20 mouse cellular contexts compared by ENCODE assay signal in the genomic region with DNA sequence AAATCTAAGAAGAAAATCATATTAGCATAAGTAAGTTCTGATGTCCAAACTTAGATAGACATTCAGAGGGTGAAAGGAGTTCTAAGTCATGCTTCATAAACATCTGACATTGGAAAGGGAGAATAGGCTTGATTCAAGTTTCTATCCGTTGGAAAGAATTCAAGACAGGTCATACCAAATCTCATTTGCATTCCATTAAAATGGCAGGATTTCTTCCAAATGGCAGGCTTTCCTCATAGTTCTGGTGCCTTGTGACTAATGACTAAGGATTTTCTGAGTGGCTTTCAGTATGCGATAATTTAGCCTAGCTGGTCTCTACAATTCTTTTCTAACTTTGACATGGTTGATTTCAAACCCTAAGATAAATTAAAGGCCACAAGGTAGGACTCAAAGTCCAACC.
DNase-seq lines count a peak whose midpoint lies in the region; ATAC-seq and TF ChIP-seq lines count a peak whose summit lies in the region.
"Had no signal": no experiment of that assay in that cellular context is flagged by ENCODE, and none has a peak within 500 bp of the region (broad histone marks: within the 10 kb centered on the region; RNA-seq: fewer than 3 reads in every experiment).

No protein-coding gene starts in this region.

- no peaks in the 10 kb centered on the region for H3K36me3 ChIP-seq in forebrain, embryonic 16.5 days (ENCODE audit: control insufficient read depth, insufficient read depth)
- no peaks in the 10 kb centered on the region for H3K36me3 ChIP-seq in forebrain, embryonic 12.5 days (replicated peaks)
- H3K36me3 ChIP-seq in heart, embryonic 10.5 days, result no peaks in the 10 kb centered on the region
- no peaks in the 10 kb centered on the region for H3K36me3 ChIP-seq in intestine, postnatal 0 days (ENCODE audit: control insufficient read depth, insufficient read depth)
- H3K36me3 ChIP-seq: embryonic facial prominence, embryonic 15.5 days; heart, embryonic 15.5 days; hindbrain, embryonic 13.5 days had no signal

- no peak overlapping the region for H3K4me2 ChIP-seq in forebrain, embryonic 16.5 days (ENCODE audit: low read length)
- no peak overlapping the region for H3K4me2 ChIP-seq in forebrain, embryonic 12.5 days
- no peak overlapping the region for H3K4me2 ChIP-seq in intestine, postnatal 0 days (replicated peaks; ENCODE audit: low read depth)
- H3K4me2 ChIP-seq: embryonic facial prominence, embryonic 15.5 days; heart, embryonic 15.5 days; hindbrain, embryonic 13.5 days had no signal

- peak; percentile 36; the same call in 1 of the 2 replicates for ATAC-seq in forebrain, embryonic 16.5 days
- ATAC-seq in forebrain, embryonic 12.5 days (ENCODE audit: low FRiP score), result no peak
- ATAC-seq in intestine, postnatal 0 days, result no peak
- ATAC-seq: hindbrain, postnatal 0 days had no signal

- TF ChIP-seq POLR2A in embryonic fibroblast, embryonic 13.5 days (IDR thresholded peaks at IDR 0.05; ENCODE audit: low read depth, low read length), result no peak

- no peaks in the 10 kb centered on the region for H3K27me3 ChIP-seq in forebrain, embryonic 16.5 days (replicated peaks; ENCODE audit: control insufficient read depth, insufficient read depth, low read length)
- no peaks in the 10 kb centered on the region for H3K27me3 ChIP-seq in forebrain, embryonic 12.5 days
- no peaks in the 10 kb centered on the region for H3K27me3 ChIP-seq in heart, embryonic 10.5 days (ENCODE audit: insufficient read depth, poor library complexity, severe bottlenecking)
- no peaks in the 10 kb centered on the region for H3K27me3 ChIP-seq in intestine, postnatal 0 days (replicated peaks; ENCODE audit: control insufficient read depth, insufficient read depth, low read length)
- H3K27me3 ChIP-seq: embryonic facial prominence, embryonic 15.5 days; heart, embryonic 15.5 days; hindbrain, embryonic 13.5 days had no signal

- peaks cover 2% of the 10 kb centered on the region; the same call in 1 of the 2 replicates for H3K9me3 ChIP-seq in forebrain, embryonic 16.5 days (ENCODE audit: control insufficient read depth, low read length)
- H3K9me3 ChIP-seq in forebrain, embryonic 12.5 days, result no peaks in the 10 kb centered on the region
- H3K9me3 ChIP-seq in heart, embryonic 10.5 days, result no peaks in the 10 kb centered on the region
- H3K9me3 ChIP-seq in intestine, postnatal 0 days (ENCODE audit: control insufficient read depth), result no peaks in the 10 kb centered on the region
- H3K9me3 ChIP-seq: embryonic facial prominence, embryonic 15.5 days; heart, embryonic 15.5 days had no signal

- no peak overlapping the region for H3K9ac ChIP-seq in forebrain, embryonic 16.5 days (replicated peaks; ENCODE audit: low read depth, low read length)
- no peak overlapping the region for H3K9ac ChIP-seq in forebrain, embryonic 12.5 days
- no peak overlapping the region for H3K9ac ChIP-seq in intestine, postnatal 0 days (ENCODE audit: low read depth, low read length)
- H3K9ac ChIP-seq: embryonic facial prominence, embryonic 15.5 days; heart, embryonic 15.5 days; hindbrain, embryonic 13.5 days had no signal

- no peak overlapping the region for H3K4me3 ChIP-seq in forebrain, embryonic 16.5 days (replicated peaks; ENCODE audit: low read length)
- H3K4me3 ChIP-seq in forebrain, embryonic 12.5 days (replicated peaks), result no peak overlapping the region
- H3K4me3 ChIP-seq in embryonic fibroblast, embryonic 13.5 days (ENCODE audit: insufficient read depth, low read length), result no peak overlapping the region
- no peak overlapping the region for H3K4me3 ChIP-seq in heart, embryonic 10.5 days
- H3K4me3 ChIP-seq in intestine, postnatal 0 days (ENCODE audit: low read depth, low read length), result no peak overlapping the region
- H3K4me3 ChIP-seq: embryonic facial prominence, embryonic 15.5 days; heart, embryonic 15.5 days; hindbrain, embryonic 13.5 days had no signal

- WGBS in forebrain, embryonic 16.5 days, result 34% methylated on average over 2 of the region's 2 CpGs
- 76% methylated on average over 2 of the region's 2 CpGs for WGBS in forebrain, embryonic 12.5 days
- WGBS in heart, embryonic 10.5 days, result 73% methylated on average over 2 of the region's 2 CpGs
- 75% methylated on average over 2 of the region's 2 CpGs for WGBS in intestine, postnatal 0 days

- TF ChIP-seq CTCF in embryonic fibroblast, embryonic 13.5 days (IDR thresholded peaks at IDR 0.05; ENCODE audit: borderline replicate concordance, insufficient read depth, low read length), result no peak
- TF ChIP-seq CTCF in intestine, postnatal 0 days (IDR thresholded peaks at IDR 0.05; ENCODE audit: low read depth), result no peak

- DNase-seq in 3T3-L1 (ENCODE audit: low read depth, low spot score), result peak; percentile 69
- peak; percentile 87 for DNase-seq in Muller cell, postnatal 12 days (ENCODE audit: inconsistent ontology term)
- no peak for DNase-seq in heart, embryonic 10.5 days (ENCODE audit: low spot score)
- DNase-seq: adrenal gland, adult 2 months; adrenal gland, postnatal 25 days; cerebellum, adult 11 months; cerebellum, adult 8-10 months; embryo, embryonic 11 days; gastrocnemius, postnatal 36 days; heart, adult 11 months; heart, postnatal 14 days; kidney, adult 8-10 months had no signal

- H3K27ac ChIP-seq in forebrain, embryonic 16.5 days (ENCODE audit: low read length), result no peak overlapping the region
- no peak overlapping the region for H3K27ac ChIP-seq in forebrain, embryonic 12.5 days
- H3K27ac ChIP-seq in embryonic fibroblast, embryonic 13.5 days (ENCODE audit: insufficient read depth, low read length), result 0 out of 2 replicates have a peak overlapping the region, but pooled peaks have one; percentile 26
- H3K27ac ChIP-seq in heart, embryonic 10.5 days, result no peak overlapping the region
- no peak overlapping the region for H3K27ac ChIP-seq in intestine, postnatal 0 days (ENCODE audit: low read depth, low read length)
- H3K27ac ChIP-seq: embryonic facial prominence, embryonic 15.5 days; heart, embryonic 15.5 days; hindbrain, embryonic 13.5 days; hindbrain, postnatal 0 days had no signal

- H3K4me1 ChIP-seq in forebrain, embryonic 16.5 days (replicated peaks; ENCODE audit: control insufficient read depth, insufficient read depth, low read length), result peaks cover 6% of the 10 kb centered on the region; the same call in 1 of the 2 replicates
- H3K4me1 ChIP-seq in forebrain, embryonic 12.5 days, result no peaks in the 10 kb centered on the region
- no peaks in the 10 kb centered on the region; the same call in 1 of the 2 replicates for H3K4me1 ChIP-seq in embryonic fibroblast, embryonic 13.5 days (ENCODE audit: control insufficient read depth, insufficient read depth, low read length)
- no peaks in the 10 kb centered on the region for H3K4me1 ChIP-seq in heart, embryonic 10.5 days
- H3K4me1 ChIP-seq in intestine, postnatal 0 days (replicated peaks; ENCODE audit: control insufficient read depth, insufficient read depth, low read length), result no peaks in the 10 kb centered on the region
- H3K4me1 ChIP-seq: embryonic facial prominence, embryonic 15.5 days; heart, embryonic 15.5 days; hindbrain, embryonic 13.5 days had no signal
